Mouse (Mus musculus) heart, postnatal 0 days (tissue): ENCODE data around the gene Sap25.
A peak's percentile ranks its signal among the peaks of the same experiment; 100 is the strongest.

Experiments used
- CTCF ChIP-seq: IDR thresholded peaks from 2 replicates; pipeline ENCODE4 v1.5.1; 2016; ENCODE audit warnings: antibody characterized with exemption, control low read depth, low read depth
- EP300 ChIP-seq: IDR thresholded peaks from 2 replicates; pipeline ENCODE4 v1.6.1; 2016; ENCODE audit warnings: antibody characterized with exemption, low read depth

DNA sequence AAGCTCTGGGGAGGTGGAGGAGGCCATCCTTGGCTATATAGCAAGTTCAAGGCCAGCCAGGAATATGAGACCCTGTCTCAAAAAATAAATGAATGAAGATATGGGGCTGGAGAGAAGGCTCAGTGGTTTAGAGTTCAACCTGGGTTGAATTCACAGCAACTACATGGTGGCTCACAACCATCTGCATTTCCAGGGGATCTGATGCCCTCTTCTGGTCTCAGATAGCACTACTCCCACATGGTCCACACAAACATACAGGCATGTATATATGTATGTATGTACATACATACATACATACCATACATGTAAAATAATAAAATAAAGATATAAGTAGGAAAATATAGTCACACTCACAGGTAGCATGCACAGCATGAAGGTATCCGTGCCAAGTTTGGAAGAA lies 29.1 kb downstream of the Sap25 start:
- TF ChIP-seq CTCF (peak; percentile 38; the same call in 1 of the 2 replicates), EP300 (no peak)
